Mouse (Mus musculus) hindbrain, embryonic 12.5 days (tissue): ENCODE measurements at regions not wholly inside any gene's neighbourhood (a gene's known extent, or its start where the extent isn't known, plus 50 kb on each side); places are given as distances from the start of the nearest gene placed in this dataset.
A peak's percentile ranks its signal among the peaks of the same experiment; 100 is the strongest.

ENCODE experiments used
- ATAC-seq: fragments of 200-750 bp; cut with Nextera tagmentation; 2 replicates; pipeline ENCODE4 v1.8.0; 2017; ENCODE audit warnings: moderate TSS enrichment; ENCODE audit not compliant: low FRiP score
- H3K27ac ChIP-seq: fragments of 300-500 bp; sonication (generic); 2 replicates; pipeline ENCODE4 v1.5.1; 2016; ENCODE audit warnings: mild to moderate bottlenecking
- H3K27me3 ChIP-seq: fragments of 300-500 bp; sonication (generic); 2 replicates; pipeline ENCODE4 v1.6.1; 2016; ENCODE audit warnings: mild to moderate bottlenecking
- H3K36me3 ChIP-seq: fragments of 300-500 bp; sonication (generic); 2 replicates; pipeline ENCODE4 v1.6.1; 2016; ENCODE audit warnings: mild to moderate bottlenecking
- H3K4me1 ChIP-seq: fragments of 300-500 bp; sonication (generic); 2 replicates; pipeline ENCODE4 v1.6.1; 2016
- H3K4me2 ChIP-seq: fragments of 300-500 bp; sonication (generic); replicated peaks from 2 replicates; pipeline ENCODE4 v1.6.1; 2016; ENCODE audit warnings: mild to moderate bottlenecking
- H3K4me3 ChIP-seq: fragments of 300-500 bp; sonication (generic); 2 replicates; pipeline ENCODE4 v1.5.1; 2016; ENCODE audit warnings: mild to moderate bottlenecking
- H3K9ac ChIP-seq: fragments of 300-500 bp; sonication (generic); 2 replicates; pipeline ENCODE4 v1.6.1; 2016; ENCODE audit warnings: mild to moderate bottlenecking, moderate library complexity
- H3K9me3 ChIP-seq: fragments of 300-500 bp; sonication (generic); replicated peaks from 2 replicates; pipeline ENCODE4 v1.6.1; 2016; ENCODE audit warnings: mild to moderate bottlenecking
- WGBS: fragments of 180-500 bp; shearing (Covaris S2); methylation state at CpG from one replicate; pipeline ENCODE4 v1.1.7; 2016; 5-methylcytosine and 5-hydroxymethylcytosine counted together

- no peak overlapping the region for H3K4me2 ChIP-seq
Measured at GRCm38 (mm10) chr3:147153998-147154397, 301.8 kb downstream of the Ttll7 start.

GRCm38 (mm10) chr3:147163126-147163525 lies 311.0 kb downstream of the Ttll7 start:
- no peak for ATAC-seq
- 94% methylated on average over 10 of the region's 10 CpGs for WGBS
- Histone ChIP-seq H3K9ac (no peak overlapping the region), H3K4me2 (no peak overlapping the region), H3K27me3 (no peaks in the 10 kb centered on the region), H3K9me3 (no peaks in the 10 kb centered on the region), H3K4me1 (no peaks in the 10 kb centered on the region; the same call in 1 of the 2 replicates), H3K4me3 (no peak overlapping the region), H3K36me3 (no peaks in the 10 kb centered on the region), H3K27ac (no peak overlapping the region)

More at GRCm38 (mm10) chr3:147153998-147154397, 301.8 kb downstream of the Ttll7 start:
- Histone ChIP-seq H3K4me3 (no peak overlapping the region), H3K4me1 (no peaks in the 10 kb centered on the region), H3K9ac (no peak overlapping the region), H3K36me3 (no peaks in the 10 kb centered on the region), H3K27ac (no peak overlapping the region), H3K9me3 (no peaks in the 10 kb centered on the region), H3K27me3 (no peaks in the 10 kb centered on the region)
- 72% methylated on average over 2 of the region's 2 CpGs for WGBS
- ATAC-seq = no peak

GRCm38 (mm10) chr3:147163540-147163939 lies 311.4 kb downstream of the Ttll7 start:
- Histone ChIP-seq H3K4me1 (no peaks in the 10 kb centered on the region; the same call in 1 of the 2 replicates), H3K9ac (no peak overlapping the region), H3K4me3 (no peak overlapping the region), H3K27me3 (no peaks in the 10 kb centered on the region), H3K27ac (no peak overlapping the region), H3K4me2 (no peak overlapping the region), H3K9me3 (no peaks in the 10 kb centered on the region), H3K36me3 (no peaks in the 10 kb centered on the region)
- peak; percentile 50; the same call in 1 of the 2 replicates for ATAC-seq
- WGBS = 91% methylated on average over 5 of the region's 5 CpGs

- no peak overlapping the region for H3K4me3 ChIP-seq
- no peak overlapping the region for H3K27ac ChIP-seq
- H3K9me3 ChIP-seq = no peaks in the 10 kb centered on the region
- H3K4me1 ChIP-seq = no peaks in the 10 kb centered on the region; the same call in 1 of the 2 replicates
- H3K27me3 ChIP-seq = no peaks in the 10 kb centered on the region
- H3K36me3 ChIP-seq = no peaks in the 10 kb centered on the region
- no peak overlapping the region for H3K4me2 ChIP-seq
- WGBS = 72% methylated on average over 6 of the region's 6 CpGs
- no peak overlapping the region for H3K9ac ChIP-seq
- ATAC-seq = no peak
Measured at GRCm38 (mm10) chr3:147164931-147165330, 312.8 kb downstream of the Ttll7 start.

GRCm38 (mm10) chr3:147166555-147166954 lies 314.4 kb downstream of the Ttll7 start:
- WGBS = 63% methylated on average over 5 of the region's 5 CpGs
- no peak overlapping the region for H3K4me2 ChIP-seq
- H3K27me3 ChIP-seq = no peaks in the 10 kb centered on the region
- ATAC-seq = no peak
- no peak overlapping the region for H3K27ac ChIP-seq
- H3K4me1 ChIP-seq = no peaks in the 10 kb centered on the region; the same call in 1 of the 2 replicates
- H3K9me3 ChIP-seq = no peaks in the 10 kb centered on the region
- H3K9ac ChIP-seq = no peak overlapping the region
- no peak overlapping the region for H3K4me3 ChIP-seq
- no peaks in the 10 kb centered on the region for H3K36me3 ChIP-seq

GRCm38 (mm10) chr3:147169215-147169614 lies 317.0 kb downstream of the Ttll7 start:
- Histone ChIP-seq H3K9me3 (no peaks in the 10 kb centered on the region), H3K27ac (no peak overlapping the region), H3K9ac (no peak overlapping the region), H3K27me3 (no peaks in the 10 kb centered on the region), H3K36me3 (no peaks in the 10 kb centered on the region), H3K4me1 (no peaks in the 10 kb centered on the region), H3K4me3 (no peak overlapping the region), H3K4me2 (no peak overlapping the region)
- WGBS = 85% methylated on average over 2 of the region's 2 CpGs
- ATAC-seq = no peak

- H3K4me3 ChIP-seq = no peak overlapping the region
- H3K27ac ChIP-seq = no peak overlapping the region
- no peaks in the 10 kb centered on the region for H3K4me1 ChIP-seq
- H3K36me3 ChIP-seq = no peaks in the 10 kb centered on the region
- WGBS = 82% methylated on average over 2 of the region's 2 CpGs
- no peak for ATAC-seq
- no peak overlapping the region for H3K9ac ChIP-seq
- no peaks in the 10 kb centered on the region for H3K27me3 ChIP-seq
- no peaks in the 10 kb centered on the region for H3K9me3 ChIP-seq
- no peak overlapping the region for H3K4me2 ChIP-seq
Measured at GRCm38 (mm10) chr3:147170106-147170505, 317.9 kb downstream of the Ttll7 start.

GRCm38 (mm10) chr3:147178746-147179145 lies 326.6 kb downstream of the Ttll7 start:
- no peak for ATAC-seq
- Histone ChIP-seq H3K27ac (no peak overlapping the region), H3K9ac (no peak overlapping the region), H3K4me3 (no peak overlapping the region), H3K36me3 (no peaks in the 10 kb centered on the region), H3K4me2 (no peak overlapping the region), H3K9me3 (no peaks in the 10 kb centered on the region), H3K27me3 (0 out of 2 replicates have a peak, but pooled peaks cover 2% of the 10 kb centered on the region), H3K4me1 (peaks cover 33% of the 10 kb centered on the region)
- WGBS = 80% methylated on average over 6 of the region's 6 CpGs

GRCm38 (mm10) chr3:147180711-147181110 lies 328.5 kb downstream of the Ttll7 start:
- H3K36me3 ChIP-seq = no peaks in the 10 kb centered on the region
- H3K9me3 ChIP-seq = no peaks in the 10 kb centered on the region
- ATAC-seq = no peak
- H3K27me3 ChIP-seq = 0 out of 2 replicates have a peak, but pooled peaks cover 2% of the 10 kb centered on the region
- no peak overlapping the region for H3K4me3 ChIP-seq
- no peak overlapping the region for H3K9ac ChIP-seq
- 45% methylated on average over 4 of the region's 4 CpGs for WGBS
- H3K4me1 ChIP-seq = peaks cover 32% of the 10 kb centered on the region
- H3K27ac ChIP-seq = peak overlapping the region; percentile 81
- H3K4me2 ChIP-seq = no peak overlapping the region

- H3K4me3 ChIP-seq = no peak overlapping the region
Measured at GRCm38 (mm10) chr3:147181501-147182365, 329.6 kb downstream of the Ttll7 start.

GRCm38 (mm10) chr3:147182366-147182875 lies 330.3 kb downstream of the Ttll7 start:
- H3K27me3 ChIP-seq = 0 out of 2 replicates have a peak, but pooled peaks cover 2% of the 10 kb centered on the region
- peak; percentile 74 for ATAC-seq
- no peaks in the 10 kb centered on the region for H3K36me3 ChIP-seq
- H3K4me3 ChIP-seq = no peak overlapping the region
- H3K4me1 ChIP-seq = peaks cover 29% of the 10 kb centered on the region
- no peaks in the 10 kb centered on the region for H3K9me3 ChIP-seq
- peak overlapping the region; percentile 81 for H3K27ac ChIP-seq
- 16% methylated on average over 15 of the region's 15 CpGs for whole genome bisulfite sequencing
- H3K9ac ChIP-seq = no peak overlapping the region
- peak overlapping the region; percentile 44 for H3K4me2 ChIP-seq

More at GRCm38 (mm10) chr3:147181501-147182365, 329.6 kb downstream of the Ttll7 start:
- Histone ChIP-seq H3K36me3 (no peaks in the 10 kb centered on the region), H3K9ac (peak overlapping the region; percentile 19; the same call in 1 of the 2 replicates), H3K4me1 (peaks cover 29% of the 10 kb centered on the region), H3K27ac (peak overlapping the region; percentile 81), H3K9me3 (no peaks in the 10 kb centered on the region), H3K4me2 (peak overlapping the region; percentile 44), H3K27me3 (0 out of 2 replicates have a peak, but pooled peaks cover 2% of the 10 kb centered on the region)
- 1% methylated on average over 20 of the region's 20 CpGs for WGBS
- ATAC-seq = peak; percentile 79

GRCm38 (mm10) chr3:147183656-147184290 lies 331.6 kb downstream of the Ttll7 start:
- Histone ChIP-seq H3K27me3 (0 out of 2 replicates have a peak, but pooled peaks cover 2% of the 10 kb centered on the region), H3K4me2 (no peak overlapping the region), H3K36me3 (no peaks in the 10 kb centered on the region), H3K9ac (no peak overlapping the region), H3K9me3 (no peaks in the 10 kb centered on the region), H3K27ac (no peak overlapping the region), H3K4me3 (no peak overlapping the region), H3K4me1 (peaks cover 29% of the 10 kb centered on the region)
- 63% methylated on average over 11 of the region's 11 CpGs for WGBS
- ATAC-seq = no peak
